Mouse (Mus musculus): Measurements from ENCODE around the gene Aox3. TPM values are rescaled to one million over a fixed set of nuclear protein-coding genes. Genes with fewer than 3 reads are reported as not detected.

Gene Aox3
- polyA plus RNA-seq, 2 experiments, result 0.12 to 0.53 TPM

- Histone ChIP-seq H3K4me3 (replicated peaks; ENCODE audit: low read length) (no peak overlapping the region), H3K4me1 (ENCODE audit: control insufficient read depth, insufficient read depth, low read length) (peaks cover 6% of the 10 kb centered on the region; the same call in 1 of the 2 replicates), H3K27ac (replicated peaks; ENCODE audit: low read depth, low read length) (peak overlapping the region; percentile 35; the same call in 1 of the 2 replicates), H3K4me2 (replicated peaks; ENCODE audit: low read depth, low read length, severe bottlenecking) (no peak overlapping the region), H3K9ac (ENCODE audit: low read depth, low read length, severe bottlenecking) (no peak overlapping the region), H3K27me3 (ENCODE audit: control insufficient read depth, insufficient read depth, low read length) (no peaks in the 10 kb centered on the region), H3K36me3 (ENCODE audit: control insufficient read depth, insufficient read depth, low read length) (no peaks in the 10 kb centered on the region), H3K9me3 (ENCODE audit: control insufficient read depth, low read length) (no peaks in the 10 kb centered on the region)
- ATAC-seq (ENCODE audit: low FRiP score, low read depth), result peak; percentile 60; the same call in 1 of the 2 replicates
- peak; percentile 53 for DNase-seq (ENCODE audit: low spot score)
- TF ChIP-seq POLR2A (IDR thresholded peaks at IDR 0.05; ENCODE audit: borderline replicate concordance, extremely low read depth, insufficient read depth, insufficient read length), result no peak
- 55% methylated on average over 4 of the region's 4 CpGs for WGBS
Measured at GRCm38 (mm10) chr1:58237527-58238299, 124.8 kb downstream of the Aox3 start.

- ATAC-seq (ENCODE audit: low FRiP score, low read depth) (no peak), DNase-seq (ENCODE audit: low spot score) (no peak)
- Histone ChIP-seq H3K4me3 (replicated peaks; ENCODE audit: low read length) (no peak overlapping the region), H3K36me3 (ENCODE audit: control insufficient read depth, insufficient read depth, low read length) (no peaks in the 10 kb centered on the region), H3K9ac (ENCODE audit: low read depth, low read length, severe bottlenecking) (no peak overlapping the region), H3K4me2 (replicated peaks; ENCODE audit: low read depth, low read length, severe bottlenecking) (no peak overlapping the region), H3K27ac (replicated peaks; ENCODE audit: low read depth, low read length) (peak overlapping the region; percentile 35; the same call in 1 of the 2 replicates), H3K27me3 (ENCODE audit: control insufficient read depth, insufficient read depth, low read length) (no peaks in the 10 kb centered on the region), H3K9me3 (ENCODE audit: control insufficient read depth, low read length) (no peaks in the 10 kb centered on the region), H3K4me1 (ENCODE audit: control insufficient read depth, insufficient read depth, low read length) (peaks cover 6% of the 10 kb centered on the region; the same call in 1 of the 2 replicates)
- TF ChIP-seq POLR2A (IDR thresholded peaks at IDR 0.05; ENCODE audit: borderline replicate concordance, extremely low read depth, insufficient read depth, insufficient read length), result no peak
- 68% methylated on average over 5 of the region's 5 CpGs for WGBS
Measured at GRCm38 (mm10) chr1:58238440-58238839, 125.5 kb downstream of the Aox3 start.

DNA sequence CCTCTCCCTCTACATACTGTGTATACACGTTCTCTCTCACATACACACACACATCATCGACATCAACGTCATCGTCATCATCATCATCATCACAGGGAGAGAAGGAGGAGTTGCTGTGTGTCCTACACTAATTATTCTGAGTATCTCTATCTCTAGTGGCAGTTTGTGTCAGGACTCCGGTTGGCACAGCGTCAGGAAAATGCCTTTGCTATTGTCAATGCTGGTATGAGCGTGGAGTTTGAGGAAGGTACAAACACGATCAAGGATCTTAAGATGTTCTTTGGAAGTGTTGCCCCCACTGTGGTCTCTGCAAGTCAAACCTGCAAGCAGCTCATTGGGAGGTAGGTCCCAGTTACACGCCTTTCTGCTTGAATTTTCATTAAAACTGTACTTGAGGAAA lies 126.0 kb downstream of the Aox3 start:
- 93% methylated on average over 9 of the region's 9 CpGs for WGBS
- ATAC-seq (ENCODE audit: low FRiP score, low read depth), result no peak
- DNase-seq (ENCODE audit: low spot score), result no peak
- H3K9ac ChIP-seq (ENCODE audit: low read depth, low read length, severe bottlenecking), result no peak overlapping the region
- TF ChIP-seq POLR2A (IDR thresholded peaks at IDR 0.05; ENCODE audit: borderline replicate concordance, extremely low read depth, insufficient read depth, insufficient read length), result no peak
- peaks cover 6% of the 10 kb centered on the region; the same call in 1 of the 2 replicates for H3K4me1 ChIP-seq (ENCODE audit: control insufficient read depth, insufficient read depth, low read length)
- no peaks in the 10 kb centered on the region for H3K27me3 ChIP-seq (ENCODE audit: control insufficient read depth, insufficient read depth, low read length)
- H3K4me2 ChIP-seq (replicated peaks; ENCODE audit: low read depth, low read length, severe bottlenecking), result no peak overlapping the region
- no peaks in the 10 kb centered on the region for H3K36me3 ChIP-seq (ENCODE audit: control insufficient read depth, insufficient read depth, low read length)
- H3K4me3 ChIP-seq (replicated peaks; ENCODE audit: low read length), result no peak overlapping the region
- no peaks in the 10 kb centered on the region for H3K9me3 ChIP-seq (ENCODE audit: control insufficient read depth, low read length)
- H3K27ac ChIP-seq (replicated peaks; ENCODE audit: low read depth, low read length), result no peak overlapping the region

- Histone ChIP-seq H3K4me2 (replicated peaks; ENCODE audit: low read depth, low read length, severe bottlenecking) (no peak overlapping the region), H3K4me1 (ENCODE audit: control insufficient read depth, insufficient read depth, low read length) (peaks cover 6% of the 10 kb centered on the region; the same call in 1 of the 2 replicates), H3K4me3 (replicated peaks; ENCODE audit: low read length) (no peak overlapping the region), H3K36me3 (ENCODE audit: control insufficient read depth, insufficient read depth, low read length) (no peaks in the 10 kb centered on the region), H3K9ac (ENCODE audit: low read depth, low read length, severe bottlenecking) (no peak overlapping the region), H3K27ac (replicated peaks; ENCODE audit: low read depth, low read length) (no peak overlapping the region), H3K9me3 (ENCODE audit: control insufficient read depth, low read length) (no peaks in the 10 kb centered on the region), H3K27me3 (ENCODE audit: control insufficient read depth, insufficient read depth, low read length) (no peaks in the 10 kb centered on the region)
- ATAC-seq (ENCODE audit: low FRiP score, low read depth) (no peak), DNase-seq (ENCODE audit: low spot score) (no peak)
- TF ChIP-seq POLR2A (IDR thresholded peaks at IDR 0.05; ENCODE audit: borderline replicate concordance, extremely low read depth, insufficient read depth, insufficient read length), result no peak
- WGBS, result 82% methylated on average over 6 of the region's 6 CpGs
Measured at GRCm38 (mm10) chr1:58240347-58240746, 127.4 kb downstream of the Aox3 start.

DNA sequence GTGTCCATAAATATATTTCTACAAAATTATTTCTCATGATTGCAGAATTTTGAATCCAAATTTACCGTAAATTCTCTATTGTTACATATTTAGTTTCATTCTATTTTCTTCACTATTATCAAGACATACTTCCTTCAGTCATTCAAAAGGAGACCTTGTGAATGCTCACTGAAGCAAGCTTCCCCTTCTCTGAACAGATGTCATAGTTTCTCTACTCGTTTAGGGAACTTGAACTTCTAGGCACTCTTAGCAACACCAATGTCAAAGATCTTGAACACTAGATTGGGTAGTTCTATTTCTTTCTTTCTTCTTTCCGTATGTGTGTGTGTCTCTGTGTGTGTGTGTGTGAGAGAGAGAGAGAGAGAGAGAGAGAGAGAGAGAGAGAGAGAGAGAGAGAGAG lies 131.6 kb downstream of the Aox3 start:
- Histone ChIP-seq H3K9me3 (ENCODE audit: control insufficient read depth, low read length) (no peaks in the 10 kb centered on the region), H3K27ac (replicated peaks; ENCODE audit: low read depth, low read length) (no peak overlapping the region), H3K9ac (ENCODE audit: low read depth, low read length, severe bottlenecking) (no peak overlapping the region), H3K27me3 (ENCODE audit: control insufficient read depth, insufficient read depth, low read length) (no peaks in the 10 kb centered on the region), H3K4me3 (replicated peaks; ENCODE audit: low read length) (no peak overlapping the region), H3K4me2 (replicated peaks; ENCODE audit: low read depth, low read length, severe bottlenecking) (no peak overlapping the region), H3K4me1 (ENCODE audit: control insufficient read depth, insufficient read depth, low read length) (no peaks in the 10 kb centered on the region), H3K36me3 (ENCODE audit: control insufficient read depth, insufficient read depth, low read length) (no peaks in the 10 kb centered on the region)
- TF ChIP-seq POLR2A (IDR thresholded peaks at IDR 0.05; ENCODE audit: borderline replicate concordance, extremely low read depth, insufficient read depth, insufficient read length), result no peak
- WGBS, result 83% methylated on average over 3 of the region's 3 CpGs
- ATAC-seq (ENCODE audit: low FRiP score, low read depth), result no peak
- no peak for DNase-seq (ENCODE audit: low spot score)

Measured in limb, embryonic 14.5 days (tissue).